Mouse (Mus musculus) midbrain, postnatal 0 days (tissue): ENCODE measurements around the gene Crtap. TPM values are rescaled to one million over a fixed set of nuclear protein-coding genes. Genes with fewer than 3 reads are reported as not detected.
A peak's percentile ranks its signal among the peaks of the same experiment; 100 is the strongest.
"Not testable (repeated sequence)": the region's sequence is repeated elsewhere in the genome, so short reads cannot be mapped to it uniquely, and the experiment has no call there.

Experiments used
- ATAC-seq: fragments of 200-750 bp; cut with Nextera tagmentation; 2 replicates; pipeline ENCODE4 v1.8.0; 2017; ENCODE audit warnings: moderate number of reproducible peaks, mild to moderate bottlenecking, moderate TSS enrichment, moderate library complexity; ENCODE audit not compliant: low FRiP score
- DNase-seq: peaks from one replicate; pipeline ENCODE4 v3.0.0-alpha.2; 2015; ENCODE audit warnings: low spot score
- H3K27ac ChIP-seq: fragments of 300-500 bp; sonication (generic); 2 replicates; pipeline ENCODE4 v1.5.1; 2014; ENCODE audit warnings: low read depth, mild to moderate bottlenecking, low read length, mixed read lengths
- H3K27me3 ChIP-seq: fragments of 300-500 bp; sonication (generic); 2 replicates; pipeline ENCODE4 v1.6.1; 2014; ENCODE audit warnings: low read length, control low read depth, mixed read lengths; ENCODE audit not compliant: insufficient read depth
- H3K36me3 ChIP-seq: fragments of 300-500 bp; sonication (generic); 2 replicates; pipeline ENCODE4 v1.6.1; 2014; ENCODE audit warnings: low read length, control low read depth, mixed read lengths; ENCODE audit not compliant: insufficient read depth
- H3K4me1 ChIP-seq: fragments of 300-500 bp; sonication (generic); 2 replicates; pipeline ENCODE4 v1.6.1; 2014; ENCODE audit warnings: mild to moderate bottlenecking, control low read depth, antibody characterized with exemption, low read length, mixed read lengths; ENCODE audit not compliant: insufficient read depth
- H3K4me2 ChIP-seq: fragments of 300-500 bp; sonication (generic); 2 replicates; pipeline ENCODE4 v1.6.1; 2014; ENCODE audit warnings: low read depth, mild to moderate bottlenecking, low read length, mixed read lengths; ENCODE audit not compliant: poor library complexity, severe bottlenecking
- H3K4me3 ChIP-seq: fragments of 300-500 bp; sonication (generic); 2 replicates; pipeline ENCODE4 v1.5.1; 2014; ENCODE audit warnings: low read depth, mild to moderate bottlenecking, low read length, moderate library complexity
- H3K9ac ChIP-seq: fragments of 300-500 bp; sonication (generic); replicated peaks from 2 replicates; pipeline ENCODE4 v1.6.1; 2014; ENCODE audit warnings: mild to moderate bottlenecking, low read length, moderate library complexity, mixed read lengths; ENCODE audit not compliant: poor library complexity, severe bottlenecking
- H3K9me3 ChIP-seq: fragments of 300-500 bp; sonication (generic); 2 replicates; pipeline ENCODE4 v1.6.1; 2016; ENCODE audit warnings: low read length, control low read depth
- CTCF ChIP-seq: IDR thresholded peaks from 2 replicates; pipeline ENCODE4 v1.5.1; 2016; ENCODE audit warnings: antibody characterized with exemption, mild to moderate bottlenecking
- WGBS: fragments of 180-500 bp; shearing (Covaris S2); extraction: QIAGEN DNeasy Blood & Tissue Kit; methylation state at CpG from one replicate; pipeline ENCODE4 v1.1.7; 2014; 5-methylcytosine and 5-hydroxymethylcytosine counted together
- polyA plus RNA-seq: library from polyadenylated mRNA; unstranded; fragments of >200 nt; fragmentation: Nextera tagmentation; extraction: Ambion mirVana; gene quantifications from 2 replicates; pipeline ENCODE4 v1.2.1, GENCODE M21; 2015
- total RNA-seq: library from RNA; depleted of rRNA; stranded (reverse); fragments of >200 nt; gene quantifications from 2 replicates; pipeline ENCODE4 v1.2.3, GENCODE M21; 2014

Crtap gene
- total and polyA plus RNA-seq, 2 experiments from 2014 or later, result 21.4 to 26.0 TPM

- WGBS, result under 1% methylated on average over 67 of the region's 73 CpGs
- peak within 1 kb of the TSS; percentile 67 for H3K4me2 ChIP-seq
- ATAC-seq (peak; percentile 96), DNase-seq (peak; percentile 88)
- H3K9me3 ChIP-seq, result no peaks in the 10 kb centered on the region
- no peaks in the 10 kb centered on the region; the same call in 1 of the 2 replicates for H3K4me1 ChIP-seq
- peaks cover 16% of the 10 kb centered on the region for H3K36me3 ChIP-seq
- H3K9ac ChIP-seq, result peak within 1 kb of the TSS; percentile 80
- peak; percentile 64 for TF ChIP-seq CTCF
- no peaks in the 10 kb centered on the region for H3K27me3 ChIP-seq
- H3K27ac ChIP-seq, result peak within 1 kb of the TSS; percentile 91
- H3K4me3 ChIP-seq, result peak within 1 kb of the TSS; percentile 86
These were observed 10.6 kb upstream of the Crtap start, which contains the start of the genes Glb1 and Tmppe for GRCm38 (mm10) chr9:114400949-114401684. Glb1 (plus strand) TSS chr9:114401076. Tmppe (plus strand) TSS chr9:114401105.

- Histone ChIP-seq H3K36me3 (peaks cover 10% of the 10 kb centered on the region), H3K27me3 (no peaks in the 10 kb centered on the region), H3K9me3 (no peaks in the 10 kb centered on the region), H3K4me2 (peak overlapping the region; percentile 67), H3K9ac (peak overlapping the region; percentile 80), H3K4me3 (peak overlapping the region; percentile 86), H3K4me1 (no peaks in the 10 kb centered on the region; the same call in 1 of the 2 replicates), H3K27ac (peak overlapping the region; percentile 91)
- DNase-seq (peak; percentile 9), ATAC-seq (no peak)
- TF ChIP-seq CTCF, result no peak
- 14% methylated on average over 5 of the region's 5 CpGs for WGBS
These were observed 10.1 kb upstream of the Crtap start for GRCm38 (mm10) chr9:114400588-114400948.

- Histone ChIP-seq H3K4me3 (no peak overlapping the region), H3K4me1 (no peaks in the 10 kb centered on the region; the same call in 1 of the 2 replicates), H3K36me3 (0 out of 2 replicates have a peak, but pooled peaks cover 2% of the 10 kb centered on the region), H3K27me3 (no peaks in the 10 kb centered on the region), H3K9me3 (no peaks in the 10 kb centered on the region), H3K9ac (no peak overlapping the region), H3K27ac (no peak overlapping the region), H3K4me2 (no peak overlapping the region)
- DNase-seq (no peak), ATAC-seq (no peak)
- WGBS, result 93% methylated on average over 12 of the region's 12 CpGs
- TF ChIP-seq CTCF, result no peak
These were observed 9.2 kb upstream of the Crtap start for GRCm38 (mm10) chr9:114399680-114400079.

- 90% methylated on average over 4 of the region's 4 CpGs for WGBS
- ATAC-seq (no peak), DNase-seq (no peak)
- TF ChIP-seq CTCF, result no peak
- H3K9ac ChIP-seq, result no peak overlapping the region
- H3K27me3 ChIP-seq, result no peaks in the 10 kb centered on the region
- no peaks in the 10 kb centered on the region for H3K4me1 ChIP-seq
- H3K9me3 ChIP-seq, result no peaks in the 10 kb centered on the region
- H3K36me3 ChIP-seq, result no peaks in the 10 kb centered on the region
- H3K27ac ChIP-seq, result no peak overlapping the region
- H3K4me2 ChIP-seq, result no peak overlapping the region
- no peak overlapping the region for H3K4me3 ChIP-seq
These were observed 4.8 kb upstream of the Crtap start for GRCm38 (mm10) chr9:114395258-114395657.

- no peak for DNase-seq
- Histone ChIP-seq H3K4me1 (no peaks in the 10 kb centered on the region), H3K4me3 (no peak overlapping the region), H3K27me3 (no peaks in the 10 kb centered on the region), H3K9me3 (no peaks in the 10 kb centered on the region), H3K27ac (no peak overlapping the region), H3K36me3 (no peaks in the 10 kb centered on the region), H3K9ac (no peak overlapping the region), H3K4me2 (no peak overlapping the region)
- TF ChIP-seq CTCF, result no peak
- ATAC-seq, result no peak
- WGBS, result 90% methylated on average over 8 of the region's 8 CpGs
These were observed 4.2 kb upstream of the Crtap start for GRCm38 (mm10) chr9:114394677-114395076.

GRCm38 (mm10) chr9:114394136-114394535 is 3.7 kb upstream of the Crtap start:
- H3K36me3 ChIP-seq, H3K27ac ChIP-seq: not testable (repeated sequence)
- WGBS, result 62% methylated on average over 6 of the region's 6 CpGs

More at GRCm38 (mm10) chr9:114394136-114394535, 3.7 kb upstream of the Crtap start:
- not testable (repeated sequence) for H3K9me3 ChIP-seq, H3K9ac ChIP-seq, DNase-seq, H3K4me1 ChIP-seq, H3K27me3 ChIP-seq, H3K4me3 ChIP-seq, ATAC-seq, H3K4me2 ChIP-seq
